Mouse (Mus musculus) embryonic facial prominence, embryonic 10.5 days (tissue): Measurements from ENCODE around the gene Obscn. TPM values are rescaled to one million over a fixed set of nuclear protein-coding genes. Genes with fewer than 3 reads are reported as not detected.

Experiments used
- DNase-seq: peaks from one replicate; pipeline ENCODE4 v3.0.0-alpha.2; 2017; ENCODE audit warnings: low spot score
- H3K27ac ChIP-seq: fragments of 300-500 bp; sonication (generic); replicated peaks from 2 replicates; pipeline ENCODE4 v1.5.1; 2016; ENCODE audit warnings: mild to moderate bottlenecking
- H3K27me3 ChIP-seq: fragments of 300-500 bp; sonication (generic); replicated peaks from 2 replicates; pipeline ENCODE4 v1.6.1; 2016; ENCODE audit warnings: low read depth, mild to moderate bottlenecking; ENCODE audit not compliant: poor library complexity, severe bottlenecking
- H3K36me3 ChIP-seq: fragments of 300-500 bp; sonication (generic); replicated peaks from 2 replicates; pipeline ENCODE4 v1.6.1; 2016; ENCODE audit warnings: mild to moderate bottlenecking, moderate library complexity
- H3K4me1 ChIP-seq: fragments of 300-500 bp; sonication (generic); 2 replicates; pipeline ENCODE4 v1.6.1; 2016
- H3K4me3 ChIP-seq: fragments of 300-500 bp; sonication (generic); 2 replicates; pipeline ENCODE4 v1.5.1; 2016; ENCODE audit warnings: mild to moderate bottlenecking, moderate library complexity
- H3K9me3 ChIP-seq: fragments of 300-500 bp; sonication (generic); 2 replicates; pipeline ENCODE4 v1.6.1; 2016; ENCODE audit warnings: mild to moderate bottlenecking
- WGBS: fragments of 180-500 bp; shearing (Covaris S2); methylation state at CpG from one replicate; pipeline ENCODE4 v1.1.7; 2016; 5-methylcytosine and 5-hydroxymethylcytosine counted together
- polyA plus RNA-seq: library from polyadenylated mRNA; unstranded; fragments of >200 nt; fragmentation: Nextera tagmentation; extraction: Ambion mirVana; gene quantifications from 2 replicates; pipeline ENCODE4 v1.2.1, GENCODE M21; 2016

The Obscn gene
- polyA plus RNA-seq, 1 experiment from 2014 or later, result 0.05 TPM

GRCm38 (mm10) chr11:59135051-59135820 is 966 bp downstream of the Obscn start:
- peak; percentile 19 for DNase-seq
- Histone ChIP-seq H3K27me3 (peaks cover 95% of the 10 kb centered on the region), H3K36me3 (no peaks in the 10 kb centered on the region), H3K9me3 (no peaks in the 10 kb centered on the region), H3K4me3 (peak overlapping the region; percentile 46), H3K4me1 (peaks cover 30% of the 10 kb centered on the region), H3K27ac (no peak overlapping the region)
- WGBS, result 8% methylated on average over 55 of the region's 55 CpGs

DNA sequence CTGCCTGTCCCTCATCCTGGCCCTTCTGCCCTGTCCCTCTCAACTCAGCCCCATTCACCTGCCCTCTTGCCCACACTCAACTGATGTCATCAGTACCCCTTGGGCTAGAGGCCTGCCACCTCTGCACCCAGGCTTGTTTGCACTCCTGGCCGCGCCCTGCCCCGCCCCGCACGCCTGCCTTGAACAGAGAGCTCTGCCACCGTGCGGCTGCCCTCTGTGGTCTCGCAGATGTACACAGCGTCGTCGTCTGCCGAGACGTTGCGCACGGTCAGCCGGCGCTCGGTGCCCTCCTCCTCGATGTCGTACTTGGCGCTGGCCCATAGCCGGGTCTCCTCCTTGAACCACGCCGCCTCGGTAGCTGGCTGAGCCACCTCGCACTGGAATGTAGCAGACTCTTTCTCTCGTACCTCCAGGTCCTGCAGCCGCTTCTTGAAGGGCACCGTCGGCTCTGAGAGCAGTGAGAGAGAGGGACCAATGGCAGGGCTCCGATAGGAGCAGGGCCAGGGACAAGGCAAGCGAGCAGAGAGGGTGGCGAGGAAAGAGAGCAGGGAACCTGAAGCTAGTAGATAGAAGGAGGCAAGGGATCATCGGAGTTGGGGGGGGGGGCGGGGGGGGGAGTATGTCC is 1.7 kb downstream of the Obscn start:
- peaks cover 91% of the 10 kb centered on the region for H3K27me3 ChIP-seq
- H3K36me3 ChIP-seq, result no peaks in the 10 kb centered on the region

GRCm38 (mm10) chr11:59132065-59132464 is 4.1 kb downstream of the Obscn start:
- H3K27ac ChIP-seq, result no peak overlapping the region
- H3K9me3 ChIP-seq, result no peaks in the 10 kb centered on the region
- H3K36me3 ChIP-seq, result no peaks in the 10 kb centered on the region
- 89% methylated on average over 3 of the region's 3 CpGs for WGBS
- H3K4me1 ChIP-seq, result peaks cover 19% of the 10 kb centered on the region
- peaks cover 69% of the 10 kb centered on the region for H3K27me3 ChIP-seq
- H3K4me3 ChIP-seq, result no peak overlapping the region
- DNase-seq, result no peak

More for the DNA sequence above, 1.7 kb downstream of the Obscn start:
- DNase-seq, result peak; percentile 42
- H3K4me1 ChIP-seq, result peaks cover 30% of the 10 kb centered on the region
- 5% methylated on average over 35 of the region's 35 CpGs for WGBS
- no peak overlapping the region for H3K27ac ChIP-seq
- no peaks in the 10 kb centered on the region for H3K9me3 ChIP-seq
- peak overlapping the region; percentile 33 for H3K4me3 ChIP-seq

DNA sequence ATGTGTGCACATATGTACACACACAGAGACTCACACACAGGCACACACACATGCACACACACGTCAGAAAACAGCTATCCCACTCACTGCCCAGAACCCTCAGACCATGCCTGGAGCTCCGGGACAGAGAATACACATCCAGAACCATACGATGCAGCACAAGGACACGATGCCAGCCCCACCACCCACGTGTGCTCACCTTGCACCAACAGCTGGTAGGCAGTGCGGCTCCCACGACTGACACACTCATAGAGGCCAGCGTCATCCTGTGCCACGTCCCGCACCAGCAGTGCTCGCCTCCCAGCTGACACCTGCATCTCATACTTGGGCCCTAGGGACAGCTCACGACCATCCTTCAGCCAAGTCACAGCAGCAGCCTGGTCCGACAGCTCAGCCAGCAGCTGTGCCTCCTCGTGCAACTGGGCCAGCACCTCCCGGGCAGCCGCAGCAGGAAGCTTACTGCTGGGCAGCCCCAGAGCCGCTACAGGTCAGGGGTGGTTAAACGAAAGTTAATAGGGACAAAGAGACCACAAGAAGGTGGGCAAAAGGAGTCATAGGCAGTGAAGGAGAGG is 4.8 kb downstream of the Obscn start:
- Histone ChIP-seq H3K4me3 (no peak overlapping the region), H3K27me3 (peaks cover 63% of the 10 kb centered on the region), H3K4me1 (peaks cover 19% of the 10 kb centered on the region), H3K27ac (no peak overlapping the region), H3K36me3 (no peaks in the 10 kb centered on the region), H3K9me3 (no peaks in the 10 kb centered on the region)
- no peak for DNase-seq
- 69% methylated on average over 18 of the region's 18 CpGs for WGBS

DNA sequence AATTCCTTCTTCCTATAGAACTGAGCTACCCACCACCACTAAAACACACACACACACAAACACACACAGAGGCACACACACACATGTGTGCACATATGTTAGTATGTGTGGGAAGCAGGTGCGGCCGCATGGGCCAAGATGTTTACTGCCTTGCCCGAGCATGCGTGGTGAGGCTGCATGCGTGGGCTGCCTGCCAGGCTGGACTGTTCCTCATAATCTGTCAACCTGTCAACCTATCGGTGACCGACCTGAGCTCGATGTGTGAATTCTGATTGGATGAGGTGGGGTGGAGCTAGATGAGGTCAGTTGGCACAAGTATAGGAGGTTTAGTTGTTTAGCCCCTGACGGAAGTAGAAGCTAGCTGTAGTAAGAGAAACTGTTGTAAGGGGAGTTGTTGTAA is 5.4 kb downstream of the Obscn start:
- no peak for DNase-seq
- 91% methylated on average over 9 of the region's 9 CpGs for WGBS
- H3K9me3 ChIP-seq, result no peaks in the 10 kb centered on the region
- peaks cover 15% of the 10 kb centered on the region for H3K4me1 ChIP-seq
- H3K27me3 ChIP-seq, result peaks cover 56% of the 10 kb centered on the region
- no peak overlapping the region for H3K27ac ChIP-seq
- no peak overlapping the region for H3K4me3 ChIP-seq
- H3K36me3 ChIP-seq, result no peaks in the 10 kb centered on the region

DNA sequence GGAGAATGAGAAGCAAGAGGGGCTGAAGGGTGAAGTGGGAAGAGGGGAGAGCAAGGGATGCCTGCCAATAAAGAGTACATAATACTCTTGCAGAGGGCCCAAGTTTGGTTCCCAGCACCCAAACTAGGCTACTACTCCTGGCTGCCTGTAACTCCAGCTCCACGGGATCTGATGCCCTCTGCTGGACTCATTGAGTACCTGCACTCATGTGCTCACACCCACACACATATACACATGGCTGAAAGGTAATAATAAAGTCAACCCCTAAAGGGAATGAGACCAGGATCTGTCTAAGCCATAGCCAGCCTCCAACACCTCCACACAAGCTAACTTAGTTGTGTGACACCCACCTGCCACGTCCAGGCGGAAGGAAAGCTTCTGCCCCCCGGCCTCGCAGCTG is 30.3 kb downstream of the Obscn start:
- 91% methylated on average over 5 of the region's 5 CpGs for WGBS
- H3K27me3 ChIP-seq, result no peaks in the 10 kb centered on the region
- no peak overlapping the region for H3K27ac ChIP-seq
- no peak overlapping the region for H3K4me3 ChIP-seq
- no peaks in the 10 kb centered on the region for H3K4me1 ChIP-seq
- no peak for DNase-seq
- H3K36me3 ChIP-seq, result no peaks in the 10 kb centered on the region
- H3K9me3 ChIP-seq, result peaks cover 11% of the 10 kb centered on the region

DNA sequence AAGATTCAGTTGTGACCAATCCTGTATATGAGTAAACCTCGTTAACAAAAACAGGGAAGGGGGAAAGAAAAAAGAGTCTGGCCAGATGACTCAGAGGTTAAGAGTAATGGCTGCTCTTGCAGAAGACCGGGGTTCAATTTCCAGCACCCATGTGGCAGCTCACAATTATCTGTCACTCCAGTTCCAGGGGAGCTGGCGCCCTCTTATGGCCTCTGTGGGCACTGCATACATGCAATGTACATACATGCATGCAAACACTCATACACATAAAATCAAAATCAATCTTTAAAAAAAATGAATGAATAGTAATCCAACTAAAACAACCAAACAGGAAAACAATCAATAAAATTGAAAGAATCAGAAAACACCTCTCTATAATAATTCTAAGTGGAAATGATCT is 33.9 kb downstream of the Obscn start:
- 66% methylated on average over 3 of the region's 3 CpGs for WGBS
- H3K4me1 ChIP-seq, result no peaks in the 10 kb centered on the region
- H3K36me3 ChIP-seq, result no peaks in the 10 kb centered on the region
- no peaks in the 10 kb centered on the region for H3K27me3 ChIP-seq
- no peak for DNase-seq
- H3K9me3 ChIP-seq, result peaks cover 11% of the 10 kb centered on the region
- H3K4me3 ChIP-seq, result no peak overlapping the region
- no peak overlapping the region for H3K27ac ChIP-seq

DNA sequence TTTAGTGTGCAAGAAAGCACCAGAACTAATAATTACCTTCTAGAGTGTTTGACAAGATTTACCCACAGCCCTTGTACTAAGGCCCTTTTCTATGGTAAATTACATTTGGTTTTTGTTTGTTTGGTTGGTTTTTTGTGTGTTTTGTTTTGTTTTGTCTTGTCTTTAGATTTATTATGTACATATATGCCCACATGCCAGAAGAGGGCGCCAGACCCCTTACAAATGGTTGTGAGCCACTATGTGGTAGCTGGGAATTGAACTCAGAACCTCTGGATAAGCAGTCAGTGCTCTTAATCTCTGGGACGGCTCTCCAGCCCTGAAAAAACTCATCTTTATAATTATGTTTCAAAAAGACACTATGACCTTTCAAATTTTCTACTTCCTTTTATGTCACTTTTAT is 37.9 kb downstream of the Obscn start:
- H3K9me3 ChIP-seq, result peaks cover 3% of the 10 kb centered on the region; the same call in 1 of the 2 replicates
- WGBS, result 28% methylated on average over 2 of the region's 2 CpGs
- no peaks in the 10 kb centered on the region for H3K4me1 ChIP-seq
- peak; percentile 37 for DNase-seq
- H3K27me3 ChIP-seq, result no peaks in the 10 kb centered on the region
- H3K4me3 ChIP-seq, result no peak overlapping the region
- no peaks in the 10 kb centered on the region for H3K36me3 ChIP-seq
- H3K27ac ChIP-seq, result no peak overlapping the region

- H3K27me3 ChIP-seq, result no peaks in the 10 kb centered on the region
These were observed 38.4 kb downstream of the Obscn start for GRCm38 (mm10) chr11:59097770-59098169.

DNA sequence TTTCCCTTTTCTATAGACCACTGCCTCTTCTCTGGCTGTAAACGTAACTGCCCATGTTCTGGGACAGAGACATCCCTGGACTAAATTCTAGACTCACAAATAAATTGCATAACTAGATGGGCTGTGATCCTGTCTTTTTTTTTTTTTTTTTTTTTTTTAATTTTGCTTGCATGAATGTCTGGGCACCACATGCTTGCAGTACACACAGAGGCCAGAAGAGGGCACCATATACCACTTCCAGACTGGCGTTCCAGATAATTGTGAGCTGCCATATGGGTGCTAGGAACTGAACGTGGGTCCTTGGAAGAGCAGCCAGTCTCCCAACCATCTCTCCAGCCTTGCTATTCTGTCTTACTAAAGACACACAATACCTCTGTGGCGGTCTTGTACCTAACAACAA is 42.0 kb downstream of the Obscn start:
- H3K36me3 ChIP-seq, result no peaks in the 10 kb centered on the region
- no peaks in the 10 kb centered on the region for H3K9me3 ChIP-seq
- H3K4me3 ChIP-seq, result no peak overlapping the region
- 69% methylated on average over 4 of the region's 4 CpGs for WGBS
- H3K27me3 ChIP-seq, result no peaks in the 10 kb centered on the region
- H3K27ac ChIP-seq, result no peak overlapping the region
- no peaks in the 10 kb centered on the region for H3K4me1 ChIP-seq
- DNase-seq, result no peak

More at GRCm38 (mm10) chr11:59097770-59098169, 38.4 kb downstream of the Obscn start:
- 74% methylated on average over 5 of the region's 5 CpGs for WGBS
- Histone ChIP-seq H3K4me1 (no peaks in the 10 kb centered on the region), H3K9me3 (peaks cover 3% of the 10 kb centered on the region; the same call in 1 of the 2 replicates), H3K27ac (no peak overlapping the region), H3K36me3 (no peaks in the 10 kb centered on the region), H3K4me3 (no peak overlapping the region)
- DNase-seq, result no peak

DNA sequence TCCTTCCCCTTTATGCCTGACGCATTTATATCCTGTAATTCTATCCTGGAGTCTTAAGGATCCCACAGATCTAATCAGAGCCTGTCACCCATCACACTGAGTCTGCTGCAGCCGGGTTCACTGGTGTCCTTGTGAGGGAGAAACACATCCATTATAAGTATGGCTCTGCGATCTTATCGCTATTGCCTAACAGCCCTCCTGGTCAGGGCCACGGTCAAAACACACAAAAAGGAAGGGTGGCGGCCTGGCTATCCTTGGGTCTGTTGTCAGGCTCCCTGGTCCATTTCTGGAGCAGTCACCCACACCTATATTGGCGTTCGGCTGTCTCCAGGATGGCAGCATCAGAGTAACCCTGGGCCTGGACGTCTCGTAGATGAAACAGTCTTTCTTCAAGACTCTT is 48.6 kb downstream of the Obscn start:
- no peak for DNase-seq
- Histone ChIP-seq H3K9me3 (no peaks in the 10 kb centered on the region), H3K27ac (no peak overlapping the region), H3K4me1 (no peaks in the 10 kb centered on the region), H3K4me3 (no peak overlapping the region), H3K27me3 (no peaks in the 10 kb centered on the region), H3K36me3 (no peaks in the 10 kb centered on the region)
- WGBS, result 90% methylated on average over 10 of the region's 10 CpGs

DNA sequence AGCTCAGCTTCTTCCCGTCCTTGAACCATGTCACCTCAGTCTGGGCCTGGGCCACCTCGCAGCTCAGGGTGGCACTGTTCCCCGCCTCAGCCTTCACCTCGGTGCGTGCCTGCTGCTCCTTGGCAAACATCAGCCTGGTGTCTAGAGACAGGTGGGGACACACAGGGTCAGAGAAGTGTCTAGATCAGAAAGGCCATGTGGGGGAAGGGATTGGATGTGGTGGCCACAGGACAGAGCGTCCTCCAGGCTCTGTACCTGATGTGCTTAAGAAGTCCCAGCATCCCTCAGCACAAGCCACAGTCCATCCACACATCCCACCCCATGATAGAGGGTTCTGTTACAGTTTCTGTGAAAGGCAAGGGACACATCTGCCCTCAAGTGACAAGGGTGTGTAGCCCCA is 51.0 kb downstream of the Obscn start:
- 81% methylated on average over 6 of the region's 6 CpGs for WGBS
- Histone ChIP-seq H3K36me3 (no peaks in the 10 kb centered on the region), H3K4me3 (no peak overlapping the region), H3K27me3 (no peaks in the 10 kb centered on the region), H3K4me1 (no peaks in the 10 kb centered on the region), H3K27ac (no peak overlapping the region), H3K9me3 (no peaks in the 10 kb centered on the region)
- DNase-seq, result no peak

DNA sequence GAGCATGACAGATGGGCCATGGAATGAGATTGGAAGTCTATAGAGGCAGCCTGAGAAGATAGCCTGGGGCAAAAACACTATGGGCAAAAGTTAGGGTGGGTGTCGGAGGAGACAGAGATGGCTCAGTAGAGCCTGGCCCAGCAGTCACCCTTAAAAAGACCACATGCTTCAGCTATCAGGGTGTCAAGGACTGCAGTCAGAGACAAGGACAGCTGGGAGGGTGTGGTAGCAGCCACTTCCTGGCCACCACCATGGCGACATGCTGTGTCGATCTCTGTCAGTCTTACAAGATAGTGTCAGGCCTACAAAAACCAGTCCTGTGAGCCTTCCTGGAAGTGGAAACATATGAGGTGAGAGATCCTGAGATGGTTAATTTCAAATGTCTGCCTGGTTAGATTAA is 53.1 kb downstream of the Obscn start:
- Histone ChIP-seq H3K27ac (no peak overlapping the region), H3K9me3 (no peaks in the 10 kb centered on the region), H3K27me3 (no peaks in the 10 kb centered on the region), H3K4me3 (no peak overlapping the region), H3K4me1 (no peaks in the 10 kb centered on the region), H3K36me3 (no peaks in the 10 kb centered on the region)
- no peak for DNase-seq
- 85% methylated on average over 3 of the region's 3 CpGs for WGBS
